In genomic region chr15:98895635-98896589, GRCm38 (mm10) we compare ENCODE assay signal across 8 mouse cellular contexts. TPM values are rescaled to one million over a fixed set of nuclear protein-coding genes. Genes with fewer than 3 reads are reported as not detected.
A peak's percentile ranks its signal among the peaks of the same experiment; 100 is the strongest.
DNase-seq lines count a peak whose midpoint lies in the region; ATAC-seq lines count a peak whose summit lies in the region.

No protein-coding gene starts in this region.

- WGBS in heart, embryonic 13.5 days, result 2% methylated on average over 41 of the region's 41 CpGs
- WGBS in limb, embryonic 11.5 days, result under 1% methylated on average over 41 of the region's 41 CpGs
- WGBS in midbrain, embryonic 13.5 days, result 2% methylated on average over 41 of the region's 41 CpGs

- ATAC-seq in erythroblast, adult 5-6 weeks (replicated peaks; ENCODE audit: low FRiP score, poor library complexity, severe bottlenecking), result no peak
- no peak for ATAC-seq in heart, embryonic 13.5 days (ENCODE audit: extremely low read depth, insufficient number of reproducible peaks, low FRiP score, low TSS enrichment)
- ATAC-seq in limb, embryonic 11.5 days (ENCODE audit: insufficient number of reproducible peaks, low FRiP score, low TSS enrichment, low read depth), result no peak
- ATAC-seq in midbrain, embryonic 13.5 days, result peak; percentile 21; the same call in 1 of the 2 replicates
- no peak for ATAC-seq in granulocyte monocyte progenitor cell, adult 5-6 weeks (replicated peaks; ENCODE audit: poor library complexity, severe bottlenecking)

- peak overlapping the region; percentile 33 for H3K4me3 ChIP-seq in erythroblast, embryonic 14.5 days (replicated peaks)
- peak overlapping the region; percentile 64 for H3K4me3 ChIP-seq in heart, embryonic 13.5 days
- H3K4me3 ChIP-seq in limb, embryonic 11.5 days (ENCODE audit: low read depth, low read length), result peak overlapping the region; percentile 24
- peak overlapping the region; percentile 47 for H3K4me3 ChIP-seq in midbrain, embryonic 13.5 days (replicated peaks)

- peak overlapping the region; percentile 80 for H3K9ac ChIP-seq in heart, embryonic 13.5 days
- peak overlapping the region; percentile 32; the same call in 1 of the 2 replicates for H3K9ac ChIP-seq in limb, embryonic 11.5 days (ENCODE audit: low read length)
- peak overlapping the region; percentile 36 for H3K9ac ChIP-seq in midbrain, embryonic 13.5 days (replicated peaks)

- peak overlapping the region; percentile 36 for H3K27ac ChIP-seq in heart, embryonic 13.5 days (replicated peaks)
- H3K27ac ChIP-seq in limb, embryonic 11.5 days (replicated peaks; ENCODE audit: low read depth, low read length), result no peak overlapping the region
- H3K27ac ChIP-seq in midbrain, embryonic 13.5 days, result no peak overlapping the region

- peaks cover 99% of the 10 kb centered on the region for H3K27me3 ChIP-seq in erythroblast, embryonic 14.5 days (ENCODE audit: control insufficient read depth)
- peaks cover 94% of the 10 kb centered on the region for H3K27me3 ChIP-seq in heart, embryonic 13.5 days (replicated peaks)
- peaks cover 76% of the 10 kb centered on the region for H3K27me3 ChIP-seq in limb, embryonic 11.5 days (ENCODE audit: control insufficient read depth, insufficient read depth, low read length)
- peaks cover 97% of the 10 kb centered on the region for H3K27me3 ChIP-seq in midbrain, embryonic 13.5 days

- H3K4me2 ChIP-seq in heart, embryonic 13.5 days, result peak overlapping the region; percentile 100
- peak overlapping the region; percentile 50 for H3K4me2 ChIP-seq in limb, embryonic 11.5 days (ENCODE audit: low read depth, severe bottlenecking)
- peak overlapping the region; percentile 84 for H3K4me2 ChIP-seq in midbrain, embryonic 13.5 days (replicated peaks)

- peak; percentile 67 for DNase-seq in adrenal gland, postnatal 25 days
- peak; percentile 70 for DNase-seq in limb, embryonic 11.5 days (ENCODE audit: low spot score)
- no peak for DNase-seq in cerebellum, adult 11 months

- H3K36me3 ChIP-seq in erythroblast, embryonic 14.5 days (ENCODE audit: control insufficient read depth), result no peaks in the 10 kb centered on the region
- H3K36me3 ChIP-seq in heart, embryonic 13.5 days, result no peaks in the 10 kb centered on the region
- no peaks in the 10 kb centered on the region for H3K36me3 ChIP-seq in limb, embryonic 11.5 days (ENCODE audit: control insufficient read depth, insufficient read depth, low read length)
- H3K36me3 ChIP-seq in midbrain, embryonic 13.5 days, result no peaks in the 10 kb centered on the region

- peaks cover 16% of the 10 kb centered on the region; the same call in 1 of the 2 replicates for H3K9me3 ChIP-seq in erythroblast, embryonic 14.5 days (ENCODE audit: control insufficient read depth, low read length)
- H3K9me3 ChIP-seq in heart, embryonic 13.5 days, result no peaks in the 10 kb centered on the region
- peaks cover 4% of the 10 kb centered on the region; the same call in 1 of the 2 replicates for H3K9me3 ChIP-seq in limb, embryonic 11.5 days (ENCODE audit: control insufficient read depth, low read length)
- H3K9me3 ChIP-seq in midbrain, embryonic 13.5 days, result no peaks in the 10 kb centered on the region

- H3K4me1 ChIP-seq in erythroblast, embryonic 14.5 days (ENCODE audit: control insufficient read depth), result peaks cover 50% of the 10 kb centered on the region
- H3K4me1 ChIP-seq in heart, embryonic 13.5 days, result peaks cover 62% of the 10 kb centered on the region
- peaks cover 25% of the 10 kb centered on the region for H3K4me1 ChIP-seq in limb, embryonic 11.5 days (ENCODE audit: control insufficient read depth, insufficient read depth, low read length)
- peaks cover 42% of the 10 kb centered on the region for H3K4me1 ChIP-seq in midbrain, embryonic 13.5 days (replicated peaks)

RNA-seq across cellular contexts. Expression of gene Rhebl1, which starts 1.6 kb away (rescaled TPM):
- 0.24 and 0.38 TPM in 2 replicates for polyA plus RNA-seq in erythroblast, embryonic 14.5 days (2012)
- 2.1 TPM in 1 of 2 replicates, not detected in the other for total RNA-seq in erythroblast, adult 5-6 weeks (2015; ENCODE audit: low replicate concordance)
- total RNA-seq in erythroblast, adult 5-6 weeks (2017; ENCODE audit: low replicate concordance), result 0.98 and 1.8 TPM in 2 replicates
- 3.7 and 4.4 TPM in 2 replicates for total RNA-seq in adrenal gland, postnatal 25 days (2021)
- 6.2 and 6.6 TPM in 2 replicates for polyA plus RNA-seq in heart, embryonic 13.5 days (2015; fragmentation: Nextera tagmentation; extraction: Ambion mirVana)
- 19.8 and 22.2 TPM in 2 replicates for polyA plus RNA-seq in limb, embryonic 11.5 days (2014; fragmentation: Nextera tagmentation; extraction: Ambion mirVana)
- 33.0 and 33.9 TPM in 2 replicates for polyA plus RNA-seq in midbrain, embryonic 13.5 days (2015; fragmentation: Nextera tagmentation; extraction: Ambion mirVana)
- total RNA-seq in granulocyte monocyte progenitor cell, adult 5-6 weeks (2014; fragmentation: Nextera tagmentation), result 14.3 and 25.5 TPM in 2 replicates
- 4.3 and 7.3 TPM in 2 replicates for total RNA-seq in granulocyte monocyte progenitor cell, adult 5-6 weeks (2017)

RNA-seq across cellular contexts. Expression of gene Dhh, which starts 2.4 kb away (rescaled TPM):
- not detected in 2 replicates for polyA plus RNA-seq in erythroblast, embryonic 14.5 days (2012)
- total RNA-seq in erythroblast, adult 5-6 weeks (2015; ENCODE audit: low replicate concordance), result not detected in 2 replicates
- not detected in 2 replicates for total RNA-seq in erythroblast, adult 5-6 weeks (2017; ENCODE audit: low replicate concordance)
- 1.1 and 2.4 TPM in 2 replicates for total RNA-seq in adrenal gland, postnatal 25 days (2021)
- polyA plus RNA-seq in heart, embryonic 13.5 days (2015; fragmentation: Nextera tagmentation; extraction: Ambion mirVana), result 2.1 and 2.3 TPM in 2 replicates
- 0.15 and 0.23 TPM in 2 replicates for polyA plus RNA-seq in limb, embryonic 11.5 days (2014; fragmentation: Nextera tagmentation; extraction: Ambion mirVana)
- polyA plus RNA-seq in midbrain, embryonic 13.5 days (2015; fragmentation: Nextera tagmentation; extraction: Ambion mirVana), result 0.48 and 0.82 TPM in 2 replicates
- total RNA-seq in granulocyte monocyte progenitor cell, adult 5-6 weeks (2014; fragmentation: Nextera tagmentation), result not detected in 2 replicates
- total RNA-seq in granulocyte monocyte progenitor cell, adult 5-6 weeks (2017), result not detected in 2 replicates

RNA-seq across cellular contexts. Expression of gene Lmbr1l, which starts 22.1 kb away (rescaled TPM):
- polyA plus RNA-seq in erythroblast, embryonic 14.5 days (2012), result 0.37 and 0.59 TPM in 2 replicates
- total RNA-seq in erythroblast, adult 5-6 weeks (2015; ENCODE audit: low replicate concordance), result 2.3 and 3.3 TPM in 2 replicates
- total RNA-seq in erythroblast, adult 5-6 weeks (2017; ENCODE audit: low replicate concordance), result 10.6 and 12.8 TPM in 2 replicates
- 25.2 and 30.5 TPM in 2 replicates for total RNA-seq in adrenal gland, postnatal 25 days (2021)
- polyA plus RNA-seq in heart, embryonic 13.5 days (2015; fragmentation: Nextera tagmentation; extraction: Ambion mirVana), result 13.5 and 15.0 TPM in 2 replicates
- 5.5 and 6.2 TPM in 2 replicates for polyA plus RNA-seq in limb, embryonic 11.5 days (2014; fragmentation: Nextera tagmentation; extraction: Ambion mirVana)
- polyA plus RNA-seq in midbrain, embryonic 13.5 days (2015; fragmentation: Nextera tagmentation; extraction: Ambion mirVana), result 40.7 and 50.1 TPM in 2 replicates
- total RNA-seq in granulocyte monocyte progenitor cell, adult 5-6 weeks (2014; fragmentation: Nextera tagmentation), result 3.5 and 8.5 TPM in 2 replicates
- 7.7 and 11.9 TPM in 2 replicates for total RNA-seq in granulocyte monocyte progenitor cell, adult 5-6 weeks (2017)

RNA-seq across cellular contexts. Expression of gene Kmt2d, which starts 24.9 kb away (rescaled TPM):
- polyA plus RNA-seq in erythroblast, embryonic 14.5 days (2012), result 1.5 and 2.6 TPM in 2 replicates
- 23.0 and 28.1 TPM in 2 replicates for total RNA-seq in erythroblast, adult 5-6 weeks (2015; ENCODE audit: low replicate concordance)
- total RNA-seq in erythroblast, adult 5-6 weeks (2017; ENCODE audit: low replicate concordance), result 27.9 and 31.8 TPM in 2 replicates
- total RNA-seq in adrenal gland, postnatal 25 days (2021), result 63.0 and 83.0 TPM in 2 replicates
- polyA plus RNA-seq in heart, embryonic 13.5 days (2015; fragmentation: Nextera tagmentation; extraction: Ambion mirVana), result 8.1 and 8.9 TPM in 2 replicates
- 17.6 and 21.6 TPM in 2 replicates for polyA plus RNA-seq in limb, embryonic 11.5 days (2014; fragmentation: Nextera tagmentation; extraction: Ambion mirVana)
- 13.1 and 13.9 TPM in 2 replicates for polyA plus RNA-seq in midbrain, embryonic 13.5 days (2015; fragmentation: Nextera tagmentation; extraction: Ambion mirVana)
- total RNA-seq in granulocyte monocyte progenitor cell, adult 5-6 weeks (2014; fragmentation: Nextera tagmentation), result 59.0 and 81.0 TPM in 2 replicates
- 15.8 and 24.9 TPM in 2 replicates for total RNA-seq in granulocyte monocyte progenitor cell, adult 5-6 weeks (2017)

RNA-seq across cellular contexts. Expression of gene Tuba1b, which starts 38.5 kb away (rescaled TPM):
- polyA plus RNA-seq in erythroblast, embryonic 14.5 days (2012), result 71.2 and 76.8 TPM in 2 replicates
- total RNA-seq in erythroblast, adult 5-6 weeks (2015; ENCODE audit: low replicate concordance), result 804 and 902 TPM in 2 replicates
- total RNA-seq in erythroblast, adult 5-6 weeks (2017; ENCODE audit: low replicate concordance), result 180 and 247 TPM in 2 replicates
- 285 and 323 TPM in 2 replicates for total RNA-seq in adrenal gland, postnatal 25 days (2021)
- 1,584 and 1,655 TPM in 2 replicates for polyA plus RNA-seq in heart, embryonic 13.5 days (2015; fragmentation: Nextera tagmentation; extraction: Ambion mirVana)
- 2,238 and 2,358 TPM in 2 replicates for polyA plus RNA-seq in limb, embryonic 11.5 days (2014; fragmentation: Nextera tagmentation; extraction: Ambion mirVana)
- polyA plus RNA-seq in midbrain, embryonic 13.5 days (2015; fragmentation: Nextera tagmentation; extraction: Ambion mirVana), result 1,161 and 1,231 TPM in 2 replicates
- total RNA-seq in granulocyte monocyte progenitor cell, adult 5-6 weeks (2014; fragmentation: Nextera tagmentation), result 2,030 and 2,397 TPM in 2 replicates
- total RNA-seq in granulocyte monocyte progenitor cell, adult 5-6 weeks (2017), result 964 and 1,039 TPM in 2 replicates

Comparison
In these comparisons a context has a peak if more than half of its experiments do, and no peak if none do; other contexts are left out.
1. H3K4me2 ChIP-seq: peak in every context shown above with its lines; median percentile 100 in heart, embryonic 13.5 days; 84 in midbrain, embryonic 13.5 days; 50 in limb, embryonic 11.5 days.